Mouse (Mus musculus) CD4-positive, CD25-positive, alpha-beta regulatory T cell, adult 2 months (primary cell): ENCODE results near the gene Tap1.
"Not testable (repeated sequence)": the region's sequence is repeated elsewhere in the genome, so short reads cannot be mapped to it uniquely, and the experiment has no call there.

ENCODE experiments used
- DNase-seq: peaks from one replicate; pipeline ENCODE4 v3.0.0-alpha.2; 2012; ENCODE audit warnings: low read depth, low spot score

Gene Tap1

GRCm38 (mm10) chr17:34203444-34203843 lies 16.1 kb downstream of the Tap1 start, which contains the start of gene Tap2:
Gene Tap2, plus strand, starts transcription at chr17:34203527.
- peak; percentile 73 for DNase-seq

- peak; percentile 95 for DNase-seq
Observed at GRCm38 (mm10) chr17:34204303-34205010, 17.1 kb downstream of the Tap1 start.

GRCm38 (mm10) chr17:34205021-34205745 lies 17.8 kb downstream of the Tap1 start:
- peak; percentile 51 for DNase-seq

- peak; percentile 77 for DNase-seq
Observed at GRCm38 (mm10) chr17:34205746-34206176, 18.4 kb downstream of the Tap1 start.

GRCm38 (mm10) chr17:34206731-34207130 lies 19.4 kb downstream of the Tap1 start:
- no peak for DNase-seq

- DNase-seq, result peak; percentile 63
Observed at GRCm38 (mm10) chr17:34207456-34207855, 20.1 kb downstream of the Tap1 start.

- no peak for DNase-seq
Observed at GRCm38 (mm10) chr17:34207866-34208265, 20.5 kb downstream of the Tap1 start.

- no peak for DNase-seq
Observed at GRCm38 (mm10) chr17:34208421-34208820, 21.1 kb downstream of the Tap1 start.

GRCm38 (mm10) chr17:34209680-34210079 lies 22.3 kb downstream of the Tap1 start:
- DNase-seq, result peak; percentile 67

GRCm38 (mm10) chr17:34210599-34210998 lies 23.2 kb downstream of the Tap1 start:
- DNase-seq, result peak; percentile 53

- peak; percentile 69 for DNase-seq
Observed at GRCm38 (mm10) chr17:34211746-34212365, 24.5 kb downstream of the Tap1 start.

- no peak for DNase-seq
Observed at GRCm38 (mm10) chr17:34213936-34214335, 26.6 kb downstream of the Tap1 start.

GRCm38 (mm10) chr17:34215176-34215575 lies 27.8 kb downstream of the Tap1 start:
- DNase-seq, result no peak

GRCm38 (mm10) chr17:34217216-34217928 lies 30.0 kb downstream of the Tap1 start:
- DNase-seq, result no peak

GRCm38 (mm10) chr17:34217986-34218385 lies 30.6 kb downstream of the Tap1 start:
- DNase-seq, result no peak

- peak; percentile 68 for DNase-seq
Observed at GRCm38 (mm10) chr17:34218675-34219074, 31.3 kb downstream of the Tap1 start.

GRCm38 (mm10) chr17:34219096-34219495 lies 31.7 kb downstream of the Tap1 start:
- peak; percentile 90 for DNase-seq

GRCm38 (mm10) chr17:34219801-34220200 lies 32.4 kb downstream of the Tap1 start:
- DNase-seq, result not testable (repeated sequence)

GRCm38 (mm10) chr17:34220401-34220800 lies 33.0 kb downstream of the Tap1 start:
- not testable (repeated sequence) for DNase-seq

GRCm38 (mm10) chr17:34224816-34225215 lies 37.5 kb downstream of the Tap1 start:
- no peak for DNase-seq

GRCm38 (mm10) chr17:34225426-34225825 lies 38.1 kb downstream of the Tap1 start:
- no peak for DNase-seq

- not testable (repeated sequence) for DNase-seq
Observed at GRCm38 (mm10) chr17:34225911-34226310, 38.6 kb downstream of the Tap1 start.
